Mouse (Mus musculus) heart, postnatal 0 days (tissue): Measurements from ENCODE around the gene Bdkrb1. TPM values are rescaled to one million over a fixed set of nuclear protein-coding genes. Genes with fewer than 3 reads are reported as not detected.

Experiments
- ATAC-seq: fragments of 200-750 bp; cut with Nextera tagmentation; 2 replicates; pipeline ENCODE4 v1.8.0; 2017; ENCODE audit warnings: low read depth, moderate number of reproducible peaks, moderate library complexity; ENCODE audit not compliant: insufficient read depth
- DNase-seq: peaks from one replicate; pipeline ENCODE4 v3.0.0-alpha.2; 2016; ENCODE audit warnings: low spot score
- H3K27ac ChIP-seq: fragments of 300-500 bp; sonication (generic); 2 replicates; pipeline ENCODE4 v1.5.1; 2014; ENCODE audit warnings: low read depth, mild to moderate bottlenecking
- H3K27me3 ChIP-seq: fragments of 300-500 bp; sonication (generic); 2 replicates; pipeline ENCODE4 v1.6.1; 2014; ENCODE audit warnings: low read length, mixed read lengths; ENCODE audit not compliant: control insufficient read depth, insufficient read depth
- H3K36me3 ChIP-seq: fragments of 300-500 bp; sonication (generic); replicated peaks from 2 replicates; pipeline ENCODE4 v1.6.1; 2014; ENCODE audit warnings: low read length, mixed read lengths; ENCODE audit not compliant: control insufficient read depth, insufficient read depth
- H3K4me1 ChIP-seq: fragments of 300-500 bp; sonication (generic); 2 replicates; pipeline ENCODE4 v1.6.1; 2014; ENCODE audit warnings: antibody characterized with exemption; ENCODE audit not compliant: control insufficient read depth, insufficient read depth
- H3K4me2 ChIP-seq: fragments of 300-500 bp; sonication (generic); 2 replicates; pipeline ENCODE4 v1.6.1; 2014; ENCODE audit warnings: low read depth, mild to moderate bottlenecking, low read length, moderate library complexity
- H3K4me3 ChIP-seq: fragments of 300-500 bp; sonication (generic); 2 replicates; pipeline ENCODE4 v1.5.1; 2014; ENCODE audit warnings: low read depth, low read length
- H3K9ac ChIP-seq: fragments of 300-500 bp; sonication (generic); replicated peaks from 2 replicates; pipeline ENCODE4 v1.6.1; 2014; ENCODE audit warnings: low read depth, low read length, mixed read lengths
- H3K9me3 ChIP-seq: fragments of 300-500 bp; sonication (generic); replicated peaks from 2 replicates; pipeline ENCODE4 v1.6.1; 2016; ENCODE audit warnings: low read length; ENCODE audit not compliant: control insufficient read depth
- CTCF ChIP-seq: IDR thresholded peaks from 2 replicates; pipeline ENCODE4 v1.5.1; 2016; ENCODE audit warnings: antibody characterized with exemption, control low read depth, low read depth
- EP300 ChIP-seq: IDR thresholded peaks from 2 replicates; pipeline ENCODE4 v1.6.1; 2016; ENCODE audit warnings: antibody characterized with exemption, low read depth
- WGBS: fragments of 180-500 bp; shearing (Covaris S2); extraction: QIAGEN DNeasy Blood & Tissue Kit; methylation state at CpG from one replicate; pipeline ENCODE4 v1.1.7; 2014; 5-methylcytosine and 5-hydroxymethylcytosine counted together
- polyA plus RNA-seq: library from polyadenylated mRNA; unstranded; fragments of >200 nt; fragmentation: Nextera tagmentation; extraction: Ambion mirVana; gene quantifications from 2 replicates; pipeline ENCODE4 v1.2.1, GENCODE M21; 2015
- total RNA-seq: library from RNA; depleted of rRNA; stranded (reverse); fragments of >200 nt; gene quantifications from 2 replicates; pipeline ENCODE4 v1.2.3, GENCODE M21; 2014; ENCODE audit warnings: low replicate concordance; rRNA removed

The Bdkrb1 gene
- total and polyA plus RNA-seq, 2 experiments from 2014 or later: not detected

DNA sequence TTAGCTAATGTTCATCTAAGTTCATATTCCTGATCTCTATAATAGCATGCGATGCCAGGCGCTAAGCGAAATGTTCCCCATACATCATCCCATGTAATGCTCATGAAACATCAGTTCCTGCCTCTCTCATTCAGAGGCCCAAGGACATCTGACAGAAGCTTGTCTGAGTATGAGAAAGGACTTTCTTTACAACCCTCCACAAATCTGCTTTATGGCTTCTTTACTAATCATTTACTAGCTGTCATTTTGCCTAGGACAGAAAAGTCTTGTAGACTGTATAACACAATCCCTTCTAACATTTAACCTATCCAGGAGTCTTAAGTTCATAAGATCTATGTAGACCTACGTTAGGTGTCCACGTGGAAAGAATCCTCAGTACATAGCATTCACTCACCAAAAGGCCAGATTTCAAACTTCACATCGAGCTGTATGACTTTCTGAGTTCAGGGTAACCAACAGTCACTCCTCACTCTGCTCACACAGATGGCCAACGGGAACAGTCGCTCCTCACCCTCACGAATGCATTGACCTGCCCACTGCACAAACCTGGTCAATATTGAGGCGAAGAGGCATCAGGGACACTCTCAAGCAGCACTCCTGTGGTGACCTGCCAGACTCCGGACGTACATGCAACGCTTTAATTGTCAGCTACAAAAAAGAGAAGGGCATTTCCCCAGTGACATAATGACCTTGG is 31.6 kb downstream of the Bdkrb1 start:
- no peak for ATAC-seq
- peaks cover 78% of the 10 kb centered on the region for H3K36me3 ChIP-seq
- TF ChIP-seq CTCF (no peak), EP300 (no peak)
- H3K9me3 ChIP-seq: no peaks in the 10 kb centered on the region
- 92% methylated on average over 13 of the region's 13 CpGs for WGBS
- no peaks in the 10 kb centered on the region for H3K4me1 ChIP-seq
- no peak overlapping the region for H3K4me2 ChIP-seq
- H3K27me3 ChIP-seq: no peaks in the 10 kb centered on the region
- H3K4me3 ChIP-seq: no peak overlapping the region
- DNase-seq: no peak
- no peak overlapping the region for H3K27ac ChIP-seq
- H3K9ac ChIP-seq: no peak overlapping the region

DNA sequence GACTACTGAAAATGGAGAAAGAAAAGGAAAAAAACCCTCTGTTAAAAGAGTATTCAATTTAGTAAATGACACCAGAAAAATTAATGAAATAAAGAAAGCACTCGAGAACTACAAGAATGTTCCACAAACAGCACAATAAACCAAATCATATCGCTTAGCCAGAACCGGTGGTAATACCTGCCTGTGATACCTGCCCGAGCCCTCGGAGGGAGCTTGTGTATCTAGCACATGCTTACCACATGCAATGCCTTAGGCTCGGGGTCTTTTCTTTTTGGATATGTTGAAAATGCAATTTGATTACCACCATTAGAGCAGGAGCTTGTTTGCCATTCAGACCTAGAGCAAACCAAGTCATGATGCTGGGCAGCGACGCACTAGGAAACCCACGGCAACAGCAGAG is 33.7 kb downstream of the Bdkrb1 start:
- H3K36me3 ChIP-seq: peaks cover 92% of the 10 kb centered on the region
- no peaks in the 10 kb centered on the region for H3K4me1 ChIP-seq
- 92% methylated on average over 9 of the region's 9 CpGs for WGBS
- no peaks in the 10 kb centered on the region for H3K9me3 ChIP-seq
- no peak overlapping the region for H3K9ac ChIP-seq
- H3K27me3 ChIP-seq: no peaks in the 10 kb centered on the region
- ATAC-seq (no peak), DNase-seq (no peak)
- no peak for TF ChIP-seq CTCF
- no peak for TF ChIP-seq EP300
- H3K4me2 ChIP-seq: no peak overlapping the region
- H3K4me3 ChIP-seq: no peak overlapping the region
- H3K27ac ChIP-seq: no peak overlapping the region

DNA sequence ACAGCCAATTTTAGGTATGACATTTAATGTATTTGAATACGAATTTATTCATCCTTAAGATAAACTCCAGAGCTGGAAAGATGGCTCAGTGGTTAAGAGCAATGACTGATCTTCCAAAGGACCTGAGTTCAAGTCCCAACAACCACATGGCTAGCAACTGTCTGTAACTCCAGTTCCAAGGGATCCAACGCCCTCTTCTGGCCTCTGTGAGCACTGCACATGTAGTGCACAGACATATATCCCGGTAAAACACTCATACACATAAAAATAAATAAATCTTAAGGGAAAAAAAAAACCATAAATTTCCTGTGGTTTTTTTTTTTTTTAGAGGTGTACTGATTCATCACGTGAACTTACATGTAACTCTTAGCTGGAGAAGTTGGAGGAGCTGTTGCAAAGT is 34.7 kb downstream of the Bdkrb1 start:
- Histone ChIP-seq H3K9me3 (no peaks in the 10 kb centered on the region), H3K4me1 (no peaks in the 10 kb centered on the region), H3K36me3 (peaks cover 98% of the 10 kb centered on the region), H3K9ac (no peak overlapping the region), H3K4me2 (no peak overlapping the region), H3K27ac (no peak overlapping the region), H3K27me3 (no peaks in the 10 kb centered on the region), H3K4me3 (no peak overlapping the region)
- DNase-seq: no peak
- no peak for ATAC-seq
- no peak for TF ChIP-seq CTCF
- no peak for TF ChIP-seq EP300
- 76% methylated on average over 4 of the region's 4 CpGs for WGBS

DNA sequence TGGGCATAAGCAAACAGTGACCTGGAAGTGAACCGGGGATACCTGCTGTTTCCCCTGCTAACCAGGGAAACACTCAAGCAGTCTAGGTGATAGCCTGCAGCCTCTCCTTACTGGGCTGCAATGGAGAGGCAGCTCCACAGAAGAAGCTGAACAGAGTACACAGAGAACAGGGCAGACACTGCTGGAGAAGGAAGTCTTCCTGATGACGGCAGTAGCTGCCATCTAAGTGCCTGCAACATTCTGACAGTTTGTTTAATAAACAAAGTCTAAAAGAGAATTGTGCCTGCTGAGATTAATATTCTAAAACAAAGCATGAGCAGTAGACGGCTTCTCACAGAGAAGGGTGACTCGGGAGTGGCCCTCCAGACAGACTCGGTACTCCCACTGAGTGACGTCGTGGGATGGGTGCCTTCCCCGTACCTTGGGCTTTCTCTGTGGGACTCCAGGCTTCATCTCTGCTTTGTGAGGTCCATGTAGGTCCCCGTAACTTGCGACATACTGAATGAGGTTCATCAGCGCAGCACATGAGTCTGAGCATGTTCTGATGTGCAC is 40.0 kb downstream of the Bdkrb1 start:
- TF ChIP-seq EP300: no peak
- no peak for TF ChIP-seq CTCF
- H3K9ac ChIP-seq: no peak overlapping the region
- no peaks in the 10 kb centered on the region for H3K27me3 ChIP-seq
- DNase-seq (no peak), ATAC-seq (no peak)
- H3K4me3 ChIP-seq: no peak overlapping the region
- no peak overlapping the region for H3K27ac ChIP-seq
- H3K4me1 ChIP-seq: no peaks in the 10 kb centered on the region
- H3K9me3 ChIP-seq: no peaks in the 10 kb centered on the region
- H3K4me2 ChIP-seq: no peak overlapping the region
- peaks cover 98% of the 10 kb centered on the region for H3K36me3 ChIP-seq
- WGBS: 88% methylated on average over 11 of the region's 11 CpGs

Other genes with a start within 250 kb of the Bdkrb1 start
- 0.34 and 2.6 TPM in 2 replicates for gene D430019H16Rik, start 149.2 kb upstream of the Bdkrb1 start, total RNA-seq
- 0.07 and 0.08 TPM in 2 replicates for gene D430019H16Rik, start 149.2 kb upstream of the Bdkrb1 start, polyA plus RNA-seq
- 0.54 and 4.0 TPM in 2 replicates for gene Bdkrb2, start 39.9 kb upstream of the Bdkrb1 start, total RNA-seq
- gene Bdkrb2, start 39.9 kb upstream of the Bdkrb1 start, polyA plus RNA-seq: 0.60 and 0.71 TPM in 2 replicates
- gene Gskip, start 81.7 kb downstream of the Bdkrb1 start, total RNA-seq: 7.0 and 8.8 TPM in 2 replicates
- 16.8 and 17.1 TPM in 2 replicates for gene Gskip, start 81.7 kb downstream of the Bdkrb1 start, polyA plus RNA-seq
- gene Atg2b, start 82.1 kb downstream of the Bdkrb1 start, total RNA-seq: 19.7 and 20.8 TPM in 2 replicates
- 5.3 and 5.4 TPM in 2 replicates for gene Atg2b, start 82.1 kb downstream of the Bdkrb1 start, polyA plus RNA-seq
- gene Ak7, start 102.9 kb downstream of the Bdkrb1 start, total RNA-seq: not detected in 2 replicates
- gene Ak7, start 102.9 kb downstream of the Bdkrb1 start, polyA plus RNA-seq: 0.14 and 0.23 TPM in 2 replicates
- 78.4 and 110 TPM in 2 replicates for gene Papola, start 181.6 kb downstream of the Bdkrb1 start, total RNA-seq
- gene Papola, start 181.6 kb downstream of the Bdkrb1 start, polyA plus RNA-seq: 118 and 124 TPM in 2 replicates